Mouse (Mus musculus): ENCODE data around the gene Sycp2l.

- TF ChIP-seq POLR2A (IDR thresholded peaks at IDR 0.05; ENCODE audit: borderline replicate concordance, extremely low read depth, insufficient read depth, insufficient read length, poor library complexity, severe bottlenecking), result no peak
- TF ChIP-seq CTCF (IDR thresholded peaks at IDR 0.05; ENCODE audit: borderline replicate concordance, extremely low read depth, insufficient read depth, insufficient read length), result no peak
Measured at GRCm38 (mm10) chr13:41200861-41201260, 86.8 kb downstream of the Sycp2l start.

Data from brain, embryonic 14.5 days (tissue).